In genomic region chr11:83879130-83879529, GRCm38 (mm10) we compare ENCODE assay signal across 21 mouse cellular contexts. TPM values are rescaled to one million over a fixed set of nuclear protein-coding genes. Genes with fewer than 3 reads are reported as not detected.
A peak's percentile ranks its signal among the peaks of the same experiment; 100 is the strongest.
DNase-seq lines count a peak whose midpoint lies in the region; ATAC-seq and TF ChIP-seq lines count a peak whose summit lies in the region.
"Had no signal": no experiment of that assay in that cellular context is flagged by ENCODE, and none has a peak within 500 bp of the region (broad histone marks: within the 10 kb centered on the region; RNA-seq: fewer than 3 reads in every experiment).

No protein-coding gene starts in this region.

- H3K9ac ChIP-seq in liver, embryonic 16.5 days (ENCODE audit: low read depth, low read length) = no peak overlapping the region
- H3K9ac ChIP-seq in liver, postnatal 0 days (replicated peaks) = no peak overlapping the region
- H3K9ac ChIP-seq: forebrain, embryonic 12.5 days; hindbrain, embryonic 15.5 days; midbrain, embryonic 13.5 days; stomach, embryonic 15.5 days had no signal

- 58% methylated on average over 3 of the region's 3 CpGs for WGBS in liver, embryonic 16.5 days (ENCODE audit: insufficient replicate concordance)
- WGBS in liver, postnatal 0 days (ENCODE audit: insufficient replicate concordance) = 65% methylated on average over 3 of the region's 3 CpGs

- H3K4me1 ChIP-seq in liver, embryonic 16.5 days (ENCODE audit: control insufficient read depth, low read depth, low read length) = peaks cover 8% of the 10 kb centered on the region; the same call in 1 of the 2 replicates
- H3K4me1 ChIP-seq in liver, postnatal 0 days (ENCODE audit: insufficient read depth) = peaks cover 30% of the 10 kb centered on the region
- H3K4me1 ChIP-seq: forebrain, embryonic 12.5 days; hindbrain, embryonic 15.5 days; midbrain, embryonic 13.5 days had no signal

- no peak for ATAC-seq in liver, embryonic 16.5 days (ENCODE audit: low read depth)
- ATAC-seq in liver, postnatal 0 days = no peak
- ATAC-seq in activated CD4-positive, CD25-positive, alpha-beta regulatory T cell, adult 4 months = no peak
- ATAC-seq: midbrain, embryonic 13.5 days had no signal

- H3K27ac ChIP-seq in liver, embryonic 16.5 days (ENCODE audit: low read length) = peak overlapping the region; percentile 56; the same call in 1 of the 2 replicates
- H3K27ac ChIP-seq in liver, postnatal 0 days (ENCODE audit: low read depth) = no peak overlapping the region
- H3K27ac ChIP-seq: forebrain, embryonic 12.5 days; hindbrain, embryonic 15.5 days; midbrain, embryonic 13.5 days; stomach, embryonic 15.5 days had no signal

- TF ChIP-seq POLR2A in brain, embryonic 14.5 days (IDR thresholded peaks at IDR 0.05; ENCODE audit: borderline replicate concordance, extremely low read depth, insufficient read depth, insufficient read length, poor library complexity, severe bottlenecking) = no peak

- H3K36me3 ChIP-seq in liver, embryonic 16.5 days (ENCODE audit: control insufficient read depth, insufficient read depth) = no peaks in the 10 kb centered on the region
- H3K36me3 ChIP-seq in liver, postnatal 0 days (replicated peaks; ENCODE audit: insufficient read depth, low read length) = no peaks in the 10 kb centered on the region; the same call in 1 of the 2 replicates
- H3K36me3 ChIP-seq: forebrain, embryonic 12.5 days; hindbrain, embryonic 15.5 days; midbrain, embryonic 13.5 days; stomach, embryonic 15.5 days had no signal

- H3K4me3 ChIP-seq in liver, embryonic 16.5 days (ENCODE audit: low read depth, low read length) = no peak overlapping the region
- H3K4me3 ChIP-seq in liver, postnatal 0 days (ENCODE audit: low read depth, low read length) = no peak overlapping the region
- H3K4me3 ChIP-seq: forebrain, embryonic 12.5 days; hindbrain, embryonic 15.5 days; midbrain, embryonic 13.5 days; stomach, embryonic 15.5 days had no signal

- no peaks in the 10 kb centered on the region for H3K9me3 ChIP-seq in liver, embryonic 16.5 days (replicated peaks; ENCODE audit: control insufficient read depth, low read length)
- no peaks in the 10 kb centered on the region for H3K9me3 ChIP-seq in liver, postnatal 0 days (ENCODE audit: low read length)
- H3K9me3 ChIP-seq: forebrain, embryonic 12.5 days; hindbrain, embryonic 15.5 days; midbrain, embryonic 13.5 days; stomach, embryonic 15.5 days had no signal

- DNase-seq in adrenal gland, postnatal 14 days = peak; percentile 11
- DNase-seq in adrenal gland, adult 18-20 months (ENCODE audit: low spot score in 2 of 2) = no peak
- no peak for DNase-seq in liver, postnatal 0 days
- DNase-seq in 3T3-L1 (ENCODE audit: low read depth, low spot score) = peak; percentile 41
- DNase-seq in brain, embryonic 14.5 days (ENCODE audit: low read depth) = peak; percentile 11
- no peak for DNase-seq in cerebellum, postnatal 25 days
- DNase-seq: B cell, adult 2 months; cerebellum, adult 8-10 months; gastrocnemius, postnatal 36 days; heart, postnatal 14 days; kidney, adult 18-20 months; kidney, postnatal 36 days; thymus, adult 2 months had no signal

- no peak for TF ChIP-seq CTCF in liver, postnatal 0 days (IDR thresholded peaks at IDR 0.05; ENCODE audit: low read depth)
- no peak for TF ChIP-seq CTCF in brain, embryonic 14.5 days (IDR thresholded peaks at IDR 0.05; ENCODE audit: borderline replicate concordance, extremely low read depth, insufficient read depth, insufficient read length)

- TF ChIP-seq EP300 in liver, postnatal 0 days (IDR thresholded peaks at IDR 0.05; ENCODE audit: low read depth) = no peak

- no peaks in the 10 kb centered on the region for H3K27me3 ChIP-seq in liver, embryonic 16.5 days (ENCODE audit: control insufficient read depth, insufficient read depth, low read depth, low read length)
- H3K27me3 ChIP-seq in liver, postnatal 0 days (ENCODE audit: insufficient read depth, low read length) = no peaks in the 10 kb centered on the region
- H3K27me3 ChIP-seq: hindbrain, embryonic 15.5 days; midbrain, embryonic 13.5 days; stomach, embryonic 15.5 days had no signal

- no peak overlapping the region for H3K4me2 ChIP-seq in liver, embryonic 16.5 days (ENCODE audit: low read depth, low read length)
- H3K4me2 ChIP-seq in liver, postnatal 0 days (ENCODE audit: low read depth, low read length) = no peak overlapping the region
- H3K4me2 ChIP-seq: forebrain, embryonic 12.5 days; heart, embryonic 11.5 days; hindbrain, embryonic 15.5 days; midbrain, embryonic 13.5 days; stomach, embryonic 15.5 days had no signal

RNA-seq across cellular contexts. Expression of gene Hnf1b, which starts 29.3 kb away (rescaled TPM):
- total RNA-seq in adrenal gland, postnatal 14 days (2021) = 1.8 TPM in 1 of 2 replicates, not detected in the other
- total RNA-seq in adrenal gland, adult 18-20 months (2021) = under 1 TPM in 1 of 2 experiments, not detected in 1; 0.17 TPM
- polyA plus RNA-seq in liver, embryonic 16.5 days (2015; fragmentation: Nextera tagmentation; extraction: Ambion mirVana) = 4.6 and 5.9 TPM in 2 replicates
- 4.9 and 5.4 TPM in 2 replicates for polyA plus RNA-seq in liver, postnatal 0 days (2015; fragmentation: Nextera tagmentation; extraction: Ambion mirVana)
- polyA plus RNA-seq in brain, embryonic 14.5 days (2012; rRNA removed) = 0.13 and 0.19 TPM in 2 replicates
- polyA plus RNA-seq in activated CD4-positive, CD25-positive, alpha-beta regulatory T cell, adult 4 months (2017; shearing (Covaris generic)) = not detected
- total RNA-seq: gastrocnemius, postnatal 36 days; heart, postnatal 14 days; megakaryocyte progenitor cell, adult 5-6 weeks had no signal
- polyA plus RNA-seq: forebrain, embryonic 12.5 days; midbrain, embryonic 13.5 days had no signal

Comparison
In these comparisons a context has a peak if more than half of its experiments do, and no peak if none do; other contexts are left out.
1. DNase-seq: peak in adrenal gland, postnatal 14 days (single experiment), 3T3-L1 (single experiment) and brain, embryonic 14.5 days (single experiment); none in adrenal gland, adult 18-20 months (0 of 2), liver, postnatal 0 days (single experiment) and cerebellum, postnatal 25 days (0 of 2).